Mouse (Mus musculus) ES-E14 (cell line): ENCODE measurements around the gene Esr1. TPM values are rescaled to one million over a fixed set of nuclear protein-coding genes. Genes with fewer than 3 reads are reported as not detected.

Experiments used
- DNase-seq: peaks from one replicate; pipeline ENCODE4 v3.0.0-alpha.2; 2013; ENCODE audit warnings: low read depth, low spot score
- H3K27ac ChIP-seq: 2 replicates; pipeline ENCODE4 v1.5.1; 2012; ENCODE audit warnings: low read depth, mild to moderate bottlenecking, low read length, moderate library complexity, mixed read lengths; ENCODE audit not compliant: poor library complexity, insufficient read depth, severe bottlenecking
- H3K36me3 ChIP-seq: 2 replicates; pipeline ENCODE4 v1.6.1; 2012; ENCODE audit warnings: mild to moderate bottlenecking, low read length, moderate library complexity, mixed read lengths; ENCODE audit not compliant: control insufficient read depth, poor library complexity, insufficient read depth, severe bottlenecking
- H3K4me1 ChIP-seq, 2 experiments: fragments of 150-350 bp in 1 of 2; sonication (generic) in 1 of 2; 2 replicates each; pipeline ENCODE4 v1.6.1; 2012; ENCODE audit warnings: low read length in 2 of 2, mild to moderate bottlenecking in 1 of 2, mixed read lengths in 1 of 2; ENCODE audit not compliant: control insufficient read depth in 2 of 2, insufficient read depth in 2 of 2, poor library complexity in 1 of 2
- H3K4me3 ChIP-seq, 2 experiments: fragments of 150-350 bp in 1 of 2; sonication (generic) in 1 of 2; 2 replicates each; pipeline ENCODE4 v1.5.1; 2012; ENCODE audit warnings: low read length in 2 of 2, low read depth in 1 of 2, mild to moderate bottlenecking in 1 of 2, mixed read lengths in 1 of 2; ENCODE audit not compliant: insufficient read depth in 1 of 2, poor library complexity in 1 of 2, severe bottlenecking in 1 of 2
- H3K9ac ChIP-seq: 2 replicates; pipeline ENCODE4 v1.6.1; 2012; ENCODE audit warnings: low read depth, mild to moderate bottlenecking, low read length, mixed read lengths; ENCODE audit not compliant: poor library complexity, insufficient read depth, severe bottlenecking
- H3K9me3 ChIP-seq: fragments of 150-350 bp; sonication (generic); 2 replicates; pipeline ENCODE4 v1.6.1; 2012; ENCODE audit warnings: low read depth, mild to moderate bottlenecking, low read length; ENCODE audit not compliant: control insufficient read depth, insufficient read depth
- CHD2 ChIP-seq: IDR thresholded peaks from 2 replicates; pipeline ENCODE4 v1.6.1; 2014; ENCODE audit warnings: mild to moderate bottlenecking, low read depth, low read length, inconsistent platforms
- HCFC1 ChIP-seq: IDR thresholded peaks from 2 replicates; pipeline ENCODE4 v1.6.1; 2012; ENCODE audit warnings: low read length, inconsistent platforms, borderline replicate concordance; ENCODE audit not compliant: insufficient read depth
- MAFK ChIP-seq: IDR thresholded peaks from 2 replicates; pipeline ENCODE4 v1.6.1; 2014; ENCODE audit warnings: mild to moderate bottlenecking, low read depth, low read length, inconsistent platforms; ENCODE audit not compliant: insufficient read depth
- ZC3H11A ChIP-seq: IDR thresholded peaks from 2 replicates; pipeline ENCODE4 v1.6.1; 2012; ENCODE audit warnings: low read depth, mild to moderate bottlenecking, inconsistent platforms, low read length, borderline replicate concordance
- ZNF384 ChIP-seq: IDR thresholded peaks from 2 replicates; pipeline ENCODE4 v1.6.1; 2012; ENCODE audit warnings: low read depth, low read length, inconsistent platforms
- in situ Hi-C, 2 experiments: fragments of 600-800 bp; cut with MboI; formaldehyde crosslinking; loops; one replicate each; pipeline ENCODE4 v1.15.1; 2025; ENCODE audit warnings: low sequenced_read_pairs in 2 of 2, inconsistent platforms in 1 of 2; ENCODE audit not compliant: unreplicated experiment in 2 of 2
- total RNA-seq: library from RNA; depleted of rRNA; stranded (reverse); fragments of 300-350 nt; gene quantifications from 2 replicates; pipeline ENCODE4 v1.2.3, GENCODE M21; 2012

The Esr1 gene
- total RNA-seq, 1 experiment, result 0.09 TPM

GRCm38 (mm10) chr10:4776714-4777090, 165.3 kb downstream of the Esr1 start:
- Histone ChIP-seq H3K4me1 (no peaks in the 10 kb centered on the region), H3K27ac (no peak overlapping the region), H3K9me3 (no peaks in the 10 kb centered on the region), H3K36me3 (no peaks in the 10 kb centered on the region), H3K4me3 (no peak overlapping the region), H3K9ac (no peak overlapping the region)
- no peak for TF ChIP-seq MAFK
- TF ChIP-seq ZNF384, result no peak
- no peak for TF ChIP-seq CHD2
- no peak for TF ChIP-seq HCFC1
- TF ChIP-seq ZC3H11A, result no peak
- in situ Hi-C loops, result no loop called here
- DNase-seq, result no peak

- Histone ChIP-seq H3K27ac (no peak overlapping the region), H3K9me3 (no peaks in the 10 kb centered on the region), H3K36me3 (no peaks in the 10 kb centered on the region), H3K4me1 (no peaks in the 10 kb centered on the region), H3K4me3 (no peak overlapping the region), H3K9ac (no peak overlapping the region)
- in situ Hi-C loops, result no loop called here
- no peak for DNase-seq
- TF ChIP-seq ZNF384 (no peak), MAFK (no peak), CHD2 (no peak), HCFC1 (no peak), ZC3H11A (no peak)
Measured at GRCm38 (mm10) chr10:4777996-4778395, 166.6 kb downstream of the Esr1 start.

GRCm38 (mm10) chr10:4780926-4781325, 169.5 kb downstream of the Esr1 start:
- Histone ChIP-seq H3K9me3 (no peaks in the 10 kb centered on the region), H3K4me1 (no peaks in the 10 kb centered on the region), H3K9ac (no peak overlapping the region), H3K36me3 (no peaks in the 10 kb centered on the region), H3K4me3 (no peak overlapping the region), H3K27ac (no peak overlapping the region)
- in situ Hi-C loops, result no loop called here
- TF ChIP-seq MAFK, result no peak
- no peak for TF ChIP-seq ZNF384
- TF ChIP-seq HCFC1, result no peak
- TF ChIP-seq ZC3H11A, result no peak
- TF ChIP-seq CHD2, result no peak
- no peak for DNase-seq

GRCm38 (mm10) chr10:4787003-4787628, 175.7 kb downstream of the Esr1 start:
- H3K4me1 ChIP-seq, result no peaks in the 10 kb centered on the region
- H3K27ac ChIP-seq, result no peak overlapping the region
- DNase-seq, result no peak
- H3K36me3 ChIP-seq, result no peaks in the 10 kb centered on the region
- no peaks in the 10 kb centered on the region for H3K9me3 ChIP-seq
- no peak overlapping the region for H3K9ac ChIP-seq
- H3K4me3 ChIP-seq, result no peak overlapping the region
- no peak for TF ChIP-seq ZNF384
- TF ChIP-seq HCFC1, result no peak
- TF ChIP-seq CHD2, result no peak
- TF ChIP-seq MAFK, result no peak
- no peak for TF ChIP-seq ZC3H11A
- in situ Hi-C loops, result no loop called here

- H3K4me1 ChIP-seq, result no peaks in the 10 kb centered on the region
- H3K27ac ChIP-seq, result no peak overlapping the region
- H3K9ac ChIP-seq, result no peak overlapping the region
- H3K4me3 ChIP-seq, result no peak overlapping the region
- TF ChIP-seq ZNF384 (no peak), ZC3H11A (no peak), MAFK (no peak), HCFC1 (no peak), CHD2 (no peak)
- no peaks in the 10 kb centered on the region for H3K36me3 ChIP-seq
- in situ Hi-C loops, result no loop called here
- DNase-seq, result no peak
- H3K9me3 ChIP-seq, result no peaks in the 10 kb centered on the region
Measured at GRCm38 (mm10) chr10:4798268-4798808, 186.9 kb downstream of the Esr1 start.
